In the genomic region with DNA sequence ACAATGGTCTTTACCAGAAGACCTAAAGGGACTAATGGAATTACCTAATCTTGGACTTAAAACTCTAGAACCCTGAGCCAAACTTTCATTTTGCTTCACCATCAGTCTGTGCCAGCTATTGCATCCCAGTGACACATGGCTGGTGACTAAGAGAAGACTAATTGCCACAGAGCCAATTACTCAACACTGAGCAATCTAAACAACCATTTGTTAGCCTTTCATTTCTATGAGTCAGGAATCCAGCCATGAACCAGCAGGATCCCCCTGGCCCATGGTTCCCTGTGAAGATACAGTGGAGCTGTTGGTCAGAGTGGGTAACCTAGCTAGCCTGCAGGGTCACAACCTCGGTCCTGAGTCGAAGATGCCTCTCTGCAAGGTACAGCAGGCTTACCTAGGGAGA, we compare ENCODE assay signal across 12 mouse cellular contexts. TPM values are rescaled to one million over a fixed set of nuclear protein-coding genes. Genes with fewer than 3 reads are reported as not detected.
DNase-seq lines count a peak whose midpoint lies in the region; ATAC-seq and TF ChIP-seq lines count a peak whose summit lies in the region.
"Had no signal": no experiment of that assay in that cellular context is flagged by ENCODE, and none has a peak within 500 bp of the region (broad histone marks: within the 10 kb centered on the region; RNA-seq: fewer than 3 reads in every experiment).

No protein-coding gene starts in this region.

- in situ Hi-C loops in Patski (cut with MboI; ENCODE audit: low pct_unique_long_range_greater_than_20kb): loop anchor here (25.0 kb wide), 1 partner anchor 844 kb away; a partner anchor contains a TSS

- peak; percentile 90 for ATAC-seq in Patski
- ATAC-seq in monocyte, adult 5-6 weeks (replicated peaks; ENCODE audit: insufficient number of reproducible peaks, low FRiP score, low TSS enrichment, poor library complexity, severe bottlenecking): no peak

- CTCF ChIA-PET in Patski (lab: Charles Lee): interaction anchor here (1.2 kb wide), 1 partner anchor 228 kb away, joined by 3 read pairs; no protein-coding TSS in a partner anchor

- intact Hi-C loops in heart, postnatal 14 days (cut with DNase I): no loop called here

- POLR2A ChIA-PET in Patski (lab: Charles Lee): no interaction called here

- DNase-seq in heart, adult 11 months: peak; percentile 76
- DNase-seq in heart, postnatal 14 days: no peak
- peak; percentile 71 for DNase-seq in Patski (ENCODE audit: low read depth, low spot score)
- DNase-seq in cerebellum, adult 18-20 months: peak; percentile 63 to 72
- DNase-seq in layer of hippocampus, adult 9-10 months (ENCODE audit: low spot score): peak; percentile 41
- no peak for DNase-seq in kidney, postnatal 25 days
- no peak for DNase-seq in urinary bladder, postnatal 14 days (ENCODE audit: low spot score)
- DNase-seq: lung, embryonic 14.5 days; thymus, postnatal 36 days had no signal

- TF ChIP-seq CTCF in Patski (IDR thresholded peaks at IDR 0.05): no peak

- no peaks in the 10 kb centered on the region for H3K27me3 ChIP-seq in Patski
- H3K27me3 ChIP-seq: heart, embryonic 12.5 days; limb, embryonic 13.5 days had no signal

RNA-seq across cellular contexts. Expression of a gene that starts 49.3 kb away (rescaled TPM):
- under 1 TPM; 0.33 to 0.54 TPM for total RNA-seq in heart, postnatal 14 days (2021)
- polyA plus RNA-seq in Patski (2021): not detected
- 0.19 to 1.4 TPM (median 1.4 TPM) in 3 replicates for total RNA-seq in monocyte, adult 5-6 weeks (2017)

Comparison
In these comparisons a context has a peak if more than half of its experiments do, and no peak if none do; other contexts are left out.
1. DNase-seq: peak in heart, adult 11 months (single experiment), Patski (single experiment), cerebellum, adult 18-20 months (2 of 2) and layer of hippocampus, adult 9-10 months (single experiment); none in heart, postnatal 14 days (0 of 2), kidney, postnatal 25 days (0 of 2) and urinary bladder, postnatal 14 days (single experiment).